Mouse (Mus musculus) megakaryocyte, adult 5-6 weeks (primary cell): ENCODE data around the gene Hacd2. TPM values are rescaled to one million over a fixed set of nuclear protein-coding genes. Genes with fewer than 3 reads are reported as not detected.

Experiments used
- ATAC-seq: 2 replicates; pipeline ENCODE4 v1.8.0; 2016; ENCODE audit warnings: mild to moderate bottlenecking, inconsistent platforms; ENCODE audit not compliant: poor library complexity, severe bottlenecking
- total RNA-seq, 2 experiments: library from RNA; stranded (forward) in 1 of 2; stranded (reverse) in 1 of 2; fragments of 153-499, 151-499 nt in 1 of 2; fragments of 221-1000, 200-1000 nt in 1 of 2; gene quantifications; 2 replicates each; pipeline versions ENCODE4 v1.2.3 to v1.2.4; 2015 to 2017

Hacd2 gene
- total RNA-seq, 2 experiments from 2014 or later: 7.6 to 61.3 TPM

- ATAC-seq: no peak
These were observed 89.0 kb downstream of the Hacd2 start for GRCm38 (mm10) chr16:35111143-35111620.

DNA sequence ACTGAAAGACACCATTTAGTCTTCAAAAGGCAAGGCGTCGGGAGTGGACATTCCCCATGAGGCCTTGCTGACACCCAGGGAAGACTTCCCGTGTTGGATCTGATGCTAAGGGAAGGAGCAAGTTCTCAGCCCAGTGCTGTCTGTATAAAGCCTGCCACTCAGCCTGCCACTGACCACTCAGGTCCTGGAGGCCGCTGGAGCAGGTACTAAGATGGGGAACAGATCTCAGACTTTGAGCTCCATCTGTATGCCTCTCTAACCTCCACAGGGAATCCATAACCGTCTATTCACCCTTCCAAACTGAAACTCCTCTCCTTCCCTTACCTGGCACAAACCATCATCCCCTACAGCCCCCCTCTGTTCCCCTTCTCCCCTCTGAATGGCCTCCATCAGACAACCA, 91.3 kb downstream of the Hacd2 start:
- no peak for ATAC-seq

DNA sequence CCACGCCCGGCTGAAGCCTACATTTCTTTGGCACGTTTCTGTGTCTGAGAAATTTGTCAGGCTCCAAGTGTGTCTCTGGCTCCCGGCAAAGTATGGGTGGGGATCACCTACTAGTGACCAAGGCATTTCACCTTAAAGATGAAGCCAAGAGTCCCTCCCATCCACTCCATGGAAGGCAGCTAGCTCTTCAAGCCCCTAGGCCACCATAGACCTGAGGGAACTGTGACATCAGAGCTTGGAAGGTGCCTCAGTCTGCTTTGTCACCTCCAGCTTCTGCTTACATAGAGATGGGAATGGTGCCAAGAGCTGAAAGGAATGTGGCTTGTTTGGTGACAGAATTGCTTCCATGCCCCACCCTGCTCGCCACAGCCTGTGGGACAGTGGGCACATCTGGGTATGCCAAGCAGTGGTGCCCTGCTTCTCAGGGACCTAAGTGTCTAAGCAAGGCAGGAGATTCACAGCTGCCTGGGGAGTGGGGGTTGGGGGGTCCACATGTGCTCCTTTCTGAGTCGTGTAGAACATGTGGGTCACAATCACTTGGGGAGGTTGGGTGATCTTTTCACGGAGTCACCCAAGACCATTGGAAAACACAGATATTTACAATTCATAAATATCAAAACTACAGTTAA, 94.2 kb downstream of the Hacd2 start:
- no peak for ATAC-seq

DNA sequence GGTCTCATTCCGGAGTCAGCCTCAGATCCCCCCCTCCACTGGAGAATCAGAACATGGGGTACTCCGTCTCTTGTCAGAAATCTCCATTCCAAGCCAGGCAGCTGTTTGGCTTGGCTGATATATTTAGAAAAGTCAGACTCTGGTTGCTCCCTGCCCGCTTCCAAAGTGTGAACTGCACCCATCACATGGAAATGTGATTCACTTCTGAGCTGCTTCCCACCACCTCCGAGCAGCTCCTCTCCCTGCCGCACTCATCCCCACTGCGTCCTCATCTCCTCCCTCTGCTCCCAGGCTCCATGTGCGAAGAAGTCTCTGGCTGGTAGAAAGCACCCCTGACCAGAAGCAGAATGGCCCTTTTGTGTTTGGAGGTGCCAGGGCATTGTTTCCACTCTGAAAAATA, 95.2 kb downstream of the Hacd2 start:
- no peak for ATAC-seq

- ATAC-seq: no peak
These were observed 98.4 kb downstream of the Hacd2 start for GRCm38 (mm10) chr16:35120603-35121002.

DNA sequence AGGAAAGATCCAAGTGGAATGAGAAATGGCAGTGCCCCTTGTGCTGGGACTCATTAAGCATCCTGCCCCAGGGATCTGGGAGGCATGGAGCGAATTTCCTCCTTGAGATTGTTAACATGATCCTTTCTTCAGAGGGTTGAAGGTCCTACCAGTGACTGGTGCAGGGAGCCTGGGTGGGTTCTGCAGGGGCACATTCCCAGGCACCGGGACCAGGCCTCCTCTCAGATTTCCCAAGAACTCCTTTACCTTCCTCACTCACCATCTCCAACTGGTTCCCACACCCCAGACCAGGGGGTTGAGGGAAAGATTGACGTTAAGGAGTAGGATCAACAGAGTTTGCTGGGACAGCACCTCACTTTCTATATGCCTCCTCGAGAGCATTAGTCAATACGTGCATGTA, 105.0 kb downstream of the Hacd2 start:
- no peak for ATAC-seq

GRCm38 (mm10) chr16:35130172-35130571, 107.9 kb downstream of the Hacd2 start:
- ATAC-seq: no peak

- ATAC-seq: no peak
These were observed 117.2 kb downstream of the Hacd2 start for GRCm38 (mm10) chr16:35139416-35139815.

GRCm38 (mm10) chr16:35139873-35140619, 117.8 kb downstream of the Hacd2 start:
- no peak for ATAC-seq

GRCm38 (mm10) chr16:35140620-35140975, 118.4 kb downstream of the Hacd2 start:
- ATAC-seq: no peak

DNA sequence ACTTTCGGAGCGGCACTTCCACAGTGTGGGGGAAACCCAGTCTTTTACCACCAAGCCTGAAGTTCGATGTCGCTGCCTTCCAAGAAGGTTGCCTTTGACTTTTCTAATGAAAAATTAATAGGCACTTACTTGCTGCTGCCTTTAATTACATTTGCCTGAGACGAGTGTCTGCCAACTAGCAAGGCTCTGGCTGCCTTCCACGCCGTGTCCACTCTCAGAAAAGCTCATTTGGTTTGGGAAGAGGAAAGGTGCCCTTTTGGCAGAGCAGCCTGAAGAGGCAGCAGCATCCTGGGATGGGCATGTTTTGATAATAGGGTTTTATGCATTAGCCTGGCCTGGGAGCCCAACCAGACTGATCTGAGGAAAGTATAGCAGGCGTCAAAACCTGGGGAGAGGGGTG, 119.6 kb downstream of the Hacd2 start:
- no peak for ATAC-seq

- no peak for ATAC-seq
These were observed 123.9 kb downstream of the Hacd2 start for GRCm38 (mm10) chr16:35146153-35146552.

DNA sequence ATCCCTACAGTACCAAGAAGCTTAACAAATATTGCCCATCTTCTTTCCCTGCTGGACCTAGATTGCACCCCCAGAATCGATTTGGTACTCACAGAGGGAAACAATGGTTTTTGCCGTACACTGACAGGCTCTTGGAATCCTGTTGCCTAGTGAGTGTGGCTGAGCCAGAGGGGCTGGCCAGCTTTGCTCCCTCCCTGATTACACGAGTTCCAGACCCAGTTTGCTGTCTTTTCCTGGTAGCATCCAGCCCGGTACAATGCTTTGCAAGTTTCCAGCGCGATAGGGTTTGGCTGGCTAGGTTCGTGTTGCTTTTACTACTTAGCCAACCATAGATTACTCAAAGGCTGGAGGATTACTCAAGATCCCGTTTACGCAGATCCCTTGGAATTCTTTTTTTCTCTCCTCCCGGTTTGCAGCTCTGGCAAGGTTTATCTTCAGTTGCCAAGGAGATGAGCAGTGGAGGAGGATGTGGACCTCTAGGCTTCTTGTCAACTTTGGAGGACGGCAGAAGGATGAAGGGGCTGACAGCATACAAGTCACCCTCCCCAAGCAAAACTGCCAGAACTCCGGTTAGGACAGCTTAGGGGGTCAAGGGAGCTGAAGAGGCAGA, 131.0 kb downstream of the Hacd2 start:
- ATAC-seq: no peak

DNA sequence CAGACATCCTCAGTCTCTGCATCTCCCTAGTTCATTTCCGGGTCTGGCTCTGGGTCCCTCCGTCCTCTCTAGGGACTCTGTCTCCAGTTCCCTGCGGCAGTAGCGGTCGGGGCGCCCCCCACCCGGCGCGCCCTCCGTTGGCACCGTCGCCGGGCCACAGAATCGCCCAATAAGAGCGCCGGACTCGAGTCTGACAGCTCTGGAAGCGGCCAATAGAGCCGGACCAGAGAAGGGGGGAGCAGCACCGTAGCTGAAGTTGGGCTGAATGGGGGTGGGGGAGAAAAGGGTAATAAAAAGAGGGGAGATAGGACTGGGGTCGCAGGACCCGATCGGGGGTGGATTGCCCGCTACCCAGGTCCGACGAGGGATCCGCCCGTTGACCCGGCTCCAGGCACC, 132.0 kb downstream of the Hacd2 start:
- ATAC-seq: no peak

DNA sequence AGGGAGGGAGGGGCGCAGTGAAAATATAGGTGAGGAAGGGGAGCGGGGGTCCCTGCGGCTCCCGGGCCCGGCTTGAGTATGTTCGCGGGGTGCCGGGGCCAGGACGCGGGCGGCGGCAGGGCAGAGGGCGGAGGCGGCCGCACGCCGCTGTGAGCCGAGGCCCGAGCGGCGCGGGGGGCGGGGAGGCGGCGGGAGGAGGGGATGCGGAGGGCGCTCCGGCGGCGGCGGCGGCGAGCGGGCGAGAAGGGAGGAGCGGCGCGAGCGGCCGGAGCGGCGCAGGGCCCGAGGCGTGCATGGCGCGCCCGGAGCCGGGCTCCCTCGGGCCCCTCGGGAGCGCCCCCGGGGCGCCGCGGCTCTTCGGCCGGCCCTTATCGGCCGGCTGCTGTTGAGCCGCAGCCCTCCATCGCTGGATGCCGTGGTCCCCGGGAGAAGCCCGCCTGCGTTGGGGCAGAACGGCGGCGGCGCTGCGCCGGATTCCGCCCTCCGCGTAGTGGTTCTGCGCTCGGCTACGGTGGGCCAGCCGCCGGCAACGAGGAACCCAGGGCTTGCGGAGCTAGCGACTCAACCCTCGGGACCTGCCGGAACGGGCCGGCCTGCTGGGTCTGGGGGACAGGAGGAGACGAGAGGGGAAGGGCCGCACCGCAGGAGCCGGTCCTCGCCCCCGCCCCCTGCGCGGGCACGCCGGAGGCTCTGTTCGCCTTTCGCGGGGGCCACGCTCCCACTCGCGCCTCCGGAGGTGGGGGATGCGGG, 132.6 kb downstream of the Hacd2 start, which contains the start of gene Adcy5:
Gene Adcy5 (plus strand): TSS at position 237 of the 750 bp plus-strand sequence.
- no peak for ATAC-seq

- no peak for ATAC-seq
These were observed 133.4 kb downstream of the Hacd2 start for GRCm38 (mm10) chr16:35155391-35156305.

GRCm38 (mm10) chr16:35156306-35156695, 134.1 kb downstream of the Hacd2 start:
- ATAC-seq: peak; percentile 51

DNA sequence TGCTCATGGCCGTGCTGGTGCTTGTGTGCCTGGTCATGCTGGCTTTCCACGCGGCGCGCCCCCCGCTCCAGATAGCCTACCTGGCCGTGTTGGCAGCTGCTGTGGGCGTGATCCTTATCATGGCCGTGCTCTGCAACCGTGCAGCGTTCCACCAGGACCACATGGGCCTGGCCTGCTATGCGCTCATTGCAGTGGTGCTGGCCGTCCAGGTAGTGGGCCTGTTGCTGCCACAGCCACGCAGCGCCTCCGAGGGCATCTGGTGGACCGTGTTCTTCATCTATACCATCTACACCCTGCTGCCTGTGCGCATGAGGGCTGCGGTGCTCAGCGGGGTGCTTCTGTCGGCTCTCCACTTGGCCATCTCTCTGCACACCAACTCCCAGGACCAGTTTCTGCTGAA, 134.6 kb downstream of the Hacd2 start:
- ATAC-seq: no peak
